Mouse (Mus musculus) spleen, postnatal 36 days (tissue): ENCODE measurements around the gene Abhd17b.
"Not testable (repeated sequence)": the region's sequence is repeated elsewhere in the genome, so short reads cannot be mapped to it uniquely, and the experiment has no call there.

Source experiments
- DNase-seq, 2 experiments: peaks; one replicate each; pipeline ENCODE4 v3.0.0; 2022; ENCODE audit warnings: low spot score in 2 of 2, mixed read lengths in 1 of 2

Abhd17b gene

DNA sequence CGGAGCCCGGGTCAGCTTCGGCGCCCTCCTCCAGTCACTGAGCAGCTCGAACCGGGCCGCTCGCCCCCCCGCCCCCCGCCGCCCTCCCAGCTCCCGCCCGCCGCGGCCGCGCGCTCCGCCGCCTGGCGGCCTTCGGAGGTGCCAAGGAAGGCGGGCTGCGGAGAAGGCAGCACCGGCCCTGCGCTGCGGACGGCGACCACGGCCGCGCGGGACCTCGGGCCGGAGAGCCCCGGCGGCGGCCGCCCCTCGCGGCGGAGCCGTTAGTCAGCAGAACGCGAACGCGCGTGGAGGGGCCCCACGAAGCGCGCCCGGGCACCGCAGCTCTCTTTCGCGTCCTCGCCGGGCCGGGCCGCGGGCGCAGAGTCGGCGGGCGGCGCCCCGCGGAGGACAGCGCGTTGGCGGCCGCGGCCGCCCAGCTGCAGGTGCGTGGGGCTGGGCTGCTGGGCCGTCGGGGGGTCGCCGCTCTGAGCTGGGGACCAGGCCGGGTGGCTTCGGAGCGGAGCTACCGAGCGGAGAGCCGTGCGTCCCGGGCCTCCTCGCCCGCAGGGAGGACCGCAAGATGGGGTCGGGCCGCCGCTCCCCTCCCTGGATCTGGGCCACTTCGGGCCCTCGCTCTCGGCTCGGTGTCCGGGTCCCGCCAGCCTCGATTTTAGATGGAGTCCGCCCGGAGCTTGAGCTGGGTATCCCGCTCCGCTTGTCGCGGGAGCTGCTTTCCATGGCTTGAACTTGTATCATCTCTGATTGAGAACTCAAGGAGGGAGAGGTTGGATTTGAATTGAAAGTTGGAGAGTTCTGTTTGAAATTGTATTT is at the start of gene Abhd17b:
Abhd17b (plus strand) TSS at position 14 of the 810 bp plus-strand sequence.
- peak; percentile 18 to 32 for DNase-seq

- peak in 1 of 2 experiments; percentile 34 for DNase-seq
Measured at GRCm38 (mm10) chr19:21603836-21604235, 49.1 kb upstream of the Abhd17b start.

DNA sequence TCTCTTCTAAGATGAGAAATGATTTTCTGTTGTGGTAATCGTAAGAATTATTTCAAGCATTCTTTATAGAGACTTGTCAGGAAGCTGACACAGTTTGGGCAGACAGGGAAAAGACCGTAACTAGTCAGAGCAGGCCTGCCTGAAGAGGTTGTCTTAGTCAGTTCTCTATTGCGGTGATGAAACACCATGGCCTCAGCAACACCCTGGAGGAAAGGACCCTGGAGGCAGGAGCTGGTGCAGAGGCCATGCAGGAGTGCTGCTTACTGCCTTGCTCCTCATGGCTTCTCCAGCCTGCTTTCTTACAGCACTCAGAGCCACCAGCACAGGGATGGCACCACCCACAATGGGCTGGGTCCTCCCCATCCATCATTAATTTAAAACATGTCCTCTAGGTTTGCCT is 47.7 kb upstream of the Abhd17b start:
- DNase-seq, result no peak

DNA sequence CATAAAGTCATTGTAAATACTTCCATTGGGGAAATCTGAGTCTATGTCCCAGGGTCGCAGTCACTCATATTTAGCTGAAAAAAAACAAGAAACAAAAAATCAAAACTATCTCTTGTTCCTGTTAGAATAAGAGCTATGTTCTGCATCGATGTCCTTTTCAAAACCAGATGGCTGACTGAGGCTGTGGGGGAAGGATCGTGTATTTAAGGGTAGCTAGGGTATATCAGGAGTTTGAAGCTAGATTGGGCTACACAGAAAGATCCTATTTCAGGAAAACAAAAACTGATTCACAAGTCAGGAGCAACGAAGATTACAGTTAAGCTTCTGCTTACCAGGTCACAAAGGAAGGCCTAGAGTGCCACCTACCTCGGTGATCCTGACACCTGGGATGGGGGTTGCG is 42.7 kb upstream of the Abhd17b start:
- DNase-seq, result no peak

GRCm38 (mm10) chr19:21611297-21611696 is 41.7 kb upstream of the Abhd17b start:
- no peak for DNase-seq

GRCm38 (mm10) chr19:21611725-21612575 is 41.0 kb upstream of the Abhd17b start:
- no peak for DNase-seq

GRCm38 (mm10) chr19:21615801-21616200 is 37.2 kb upstream of the Abhd17b start:
- DNase-seq, result no peak

- peak; percentile 60 to 63 for DNase-seq
Measured at GRCm38 (mm10) chr19:21623410-21624147, 29.4 kb upstream of the Abhd17b start.

DNA sequence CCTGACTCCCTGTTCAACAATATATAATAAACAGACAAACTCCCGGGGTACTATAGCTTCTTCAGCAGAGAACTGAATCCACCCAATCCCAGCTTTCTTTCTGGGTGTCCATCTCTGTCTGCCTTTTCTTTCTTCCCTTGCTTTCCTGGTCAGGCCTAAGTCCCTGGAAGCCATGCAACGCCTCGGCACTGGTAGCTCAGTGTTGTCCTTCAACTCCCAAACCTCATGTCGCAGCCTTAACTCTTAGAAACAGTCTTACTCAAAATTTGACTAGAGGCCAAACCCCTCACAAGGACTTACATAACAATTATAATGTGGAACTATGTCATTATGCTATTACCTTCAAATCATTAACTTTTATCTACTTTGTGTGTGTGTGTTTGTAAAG is 28.8 kb upstream of the Abhd17b start:
- no peak for DNase-seq

- DNase-seq, result no peak
Measured at GRCm38 (mm10) chr19:21626271-21626988, 26.6 kb upstream of the Abhd17b start.

DNA sequence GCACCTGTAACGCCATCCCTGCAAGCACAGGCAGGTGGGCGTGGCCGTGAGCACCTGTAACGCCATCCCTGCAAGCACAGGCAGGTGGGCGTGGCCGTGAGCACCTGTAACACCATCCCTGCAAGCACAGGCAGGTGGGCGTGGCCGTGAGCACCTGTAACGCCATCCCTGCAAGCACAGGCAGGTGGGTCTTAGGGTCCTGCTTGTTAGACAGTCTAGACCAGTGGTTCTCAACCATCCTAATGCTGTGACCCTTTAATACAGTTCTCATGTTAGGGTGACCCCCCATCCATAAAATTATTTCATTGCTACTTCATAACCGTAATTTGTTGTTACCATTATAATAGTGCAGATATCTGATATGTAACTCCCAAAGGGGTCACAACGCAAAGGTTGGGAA is 24.5 kb upstream of the Abhd17b start:
- DNase-seq, result not testable (repeated sequence)

GRCm38 (mm10) chr19:21629030-21629429 is 24.0 kb upstream of the Abhd17b start:
- no peak for DNase-seq

GRCm38 (mm10) chr19:21629501-21629900 is 23.5 kb upstream of the Abhd17b start:
- DNase-seq, result peak in 1 of 2 experiments; percentile 19

GRCm38 (mm10) chr19:21630656-21631331 is 22.2 kb upstream of the Abhd17b start:
- peak; percentile 83 to 84 for DNase-seq

DNA sequence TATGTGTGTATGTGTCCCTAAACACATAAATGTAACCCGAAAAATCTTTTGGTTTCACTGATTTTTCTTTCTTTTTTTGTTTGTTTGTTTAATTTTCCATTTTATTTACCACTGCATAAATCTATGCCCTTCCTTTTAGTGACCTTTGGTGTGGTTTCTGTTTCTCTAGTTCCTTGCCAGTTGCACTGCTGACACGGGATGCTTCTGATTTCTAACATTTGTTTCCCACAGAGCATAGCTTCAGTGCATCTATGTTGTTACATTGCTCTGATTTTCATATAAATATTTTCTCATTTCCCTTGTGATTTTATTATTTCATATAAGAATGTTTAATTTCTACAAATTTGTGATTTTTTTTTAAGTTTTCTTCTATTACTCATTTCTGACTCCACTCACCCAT is 17.6 kb upstream of the Abhd17b start:
- DNase-seq, result no peak

DNA sequence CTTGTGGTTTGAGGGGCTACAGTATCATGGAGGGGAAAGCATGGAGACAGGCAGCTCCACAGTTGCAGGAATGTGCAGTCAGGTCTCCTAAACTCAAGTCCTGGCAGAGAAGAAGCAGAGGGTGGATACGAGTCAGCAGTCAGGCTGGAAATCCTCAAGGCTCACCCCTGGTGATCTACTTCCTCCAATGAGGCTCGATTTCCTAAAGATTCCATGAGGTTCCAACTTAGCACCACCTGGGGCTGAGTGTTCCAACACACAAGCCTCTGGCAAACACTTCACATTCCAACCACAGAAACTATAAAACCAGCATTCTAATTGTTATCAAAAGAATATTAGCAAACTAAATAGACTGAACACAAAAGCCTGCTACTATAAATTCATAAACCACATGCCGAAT is 16.1 kb upstream of the Abhd17b start:
- no peak for DNase-seq

GRCm38 (mm10) chr19:21637672-21638071 is 15.3 kb upstream of the Abhd17b start:
- no peak for DNase-seq

- no peak for DNase-seq
Measured at GRCm38 (mm10) chr19:21643935-21644334, 9.1 kb upstream of the Abhd17b start.

DNA sequence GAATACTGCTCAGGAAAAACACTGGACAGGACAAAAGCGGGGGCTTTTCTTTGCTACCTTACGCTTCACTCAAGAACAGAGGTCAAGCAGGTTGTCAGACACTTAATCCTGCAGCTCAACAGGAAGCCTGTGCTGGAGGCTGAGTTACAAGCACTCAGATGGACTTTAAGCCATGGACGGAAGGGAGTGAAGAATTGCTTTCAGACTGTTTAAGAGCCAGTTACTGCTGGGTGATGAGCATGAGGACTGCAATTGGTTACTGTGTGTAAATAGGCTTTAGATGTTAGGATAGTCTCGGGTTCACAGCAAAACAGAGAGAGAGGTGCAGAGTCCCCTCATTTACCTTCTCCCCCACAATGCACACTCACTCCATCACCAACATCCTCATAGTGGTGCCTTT is 7.7 kb upstream of the Abhd17b start:
- DNase-seq, result no peak

GRCm38 (mm10) chr19:21646142-21646541 is 6.8 kb upstream of the Abhd17b start:
- peak; percentile 21 to 39 for DNase-seq

DNA sequence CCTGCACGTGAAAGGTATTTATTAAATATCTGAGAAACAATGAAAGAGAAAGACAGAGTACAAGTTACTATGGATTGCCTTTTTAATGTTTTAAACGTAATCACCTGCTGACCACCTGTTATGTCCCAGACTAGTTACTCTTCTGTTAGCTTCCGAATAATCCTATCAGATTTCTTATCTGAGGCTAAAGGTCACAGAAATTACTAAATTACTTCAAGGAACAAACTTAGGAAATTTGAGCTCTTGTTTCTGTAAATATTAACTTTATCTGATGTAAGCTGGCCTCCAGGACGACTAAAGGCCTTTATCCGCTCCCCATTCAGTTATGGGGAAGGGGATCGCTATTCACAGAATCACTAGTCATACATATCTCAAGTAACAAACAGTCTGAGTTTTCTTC is 1.3 kb upstream of the Abhd17b start:
- no peak for DNase-seq
